Mouse (Mus musculus) limb, embryonic 14.5 days (tissue): ENCODE data around the gene Rnf148. TPM values are rescaled to one million over a fixed set of nuclear protein-coding genes. Genes with fewer than 3 reads are reported as not detected.

Experiments
- ATAC-seq: fragments of 200-750 bp; cut with Nextera tagmentation; 2 replicates; pipeline ENCODE4 v1.8.0; 2017; ENCODE audit warnings: low read depth, moderate number of reproducible peaks, moderate TSS enrichment; ENCODE audit not compliant: low FRiP score
- DNase-seq: peaks from one replicate; pipeline ENCODE4 v3.0.0-alpha.2; 2015; ENCODE audit warnings: low spot score
- H3K27ac ChIP-seq: fragments of 300-500 bp; sonication (generic); replicated peaks from 2 replicates; pipeline ENCODE4 v1.5.1; 2014; ENCODE audit warnings: low read depth, mild to moderate bottlenecking, low read length, moderate library complexity, mixed read lengths
- H3K27me3 ChIP-seq: fragments of 300-500 bp; sonication (generic); 2 replicates; pipeline ENCODE4 v1.6.1; 2014; ENCODE audit warnings: low read length, mixed read lengths; ENCODE audit not compliant: control insufficient read depth, insufficient read depth
- H3K36me3 ChIP-seq: fragments of 300-500 bp; sonication (generic); 2 replicates; pipeline ENCODE4 v1.6.1; 2014; ENCODE audit warnings: mild to moderate bottlenecking, low read length, moderate library complexity, mixed read lengths; ENCODE audit not compliant: control insufficient read depth, insufficient read depth
- H3K4me1 ChIP-seq: fragments of 300-500 bp; sonication (generic); 2 replicates; pipeline ENCODE4 v1.6.1; 2014; ENCODE audit warnings: antibody characterized with exemption, low read length, mixed read lengths; ENCODE audit not compliant: control insufficient read depth, insufficient read depth
- H3K4me2 ChIP-seq: fragments of 300-500 bp; sonication (generic); replicated peaks from 2 replicates; pipeline ENCODE4 v1.6.1; 2014; ENCODE audit warnings: low read depth, mild to moderate bottlenecking, low read length, moderate library complexity; ENCODE audit not compliant: severe bottlenecking
- H3K4me3 ChIP-seq: fragments of 300-500 bp; sonication (generic); replicated peaks from 2 replicates; pipeline ENCODE4 v1.5.1; 2014; ENCODE audit warnings: low read length
- H3K9ac ChIP-seq: fragments of 300-500 bp; sonication (generic); 2 replicates; pipeline ENCODE4 v1.6.1; 2014; ENCODE audit warnings: mild to moderate bottlenecking, low read depth, low read length, moderate library complexity; ENCODE audit not compliant: severe bottlenecking
- H3K9me3 ChIP-seq: fragments of 300-500 bp; sonication (generic); 2 replicates; pipeline ENCODE4 v1.6.1; 2016; ENCODE audit warnings: low read length; ENCODE audit not compliant: control insufficient read depth
- POLR2A ChIP-seq: fragments of 200-500 bp; IDR thresholded peaks from 2 replicates; pipeline ENCODE4 v1.8.0; 2012; ENCODE audit warnings: inconsistent platforms, mild to moderate bottlenecking, moderate library complexity, borderline replicate concordance; ENCODE audit not compliant: insufficient read depth, insufficient read length; ENCODE audit errors: extremely low read depth
- WGBS: fragments of 180-500 bp; shearing (Covaris S2); extraction: QIAGEN DNeasy Blood & Tissue Kit; methylation state at CpG from one replicate; pipeline ENCODE4 v1.1.7; 2014; 5-methylcytosine and 5-hydroxymethylcytosine counted together
- polyA plus RNA-seq, 2 experiments: library from polyadenylated mRNA; depleted of rRNA in 1 of 2; stranded (reverse) in 1 of 2; unstranded in 1 of 2; fragments of >200 nt; fragmentation: Nextera tagmentation in 1 of 2; extraction: Ambion mirVana in 1 of 2; gene quantifications; 2 replicates each; pipeline versions ENCODE4 v1.2.1 to v1.2.3; 2012 to 2014

The Rnf148 gene
- polyA plus RNA-seq, 2 experiments = not detected

DNA sequence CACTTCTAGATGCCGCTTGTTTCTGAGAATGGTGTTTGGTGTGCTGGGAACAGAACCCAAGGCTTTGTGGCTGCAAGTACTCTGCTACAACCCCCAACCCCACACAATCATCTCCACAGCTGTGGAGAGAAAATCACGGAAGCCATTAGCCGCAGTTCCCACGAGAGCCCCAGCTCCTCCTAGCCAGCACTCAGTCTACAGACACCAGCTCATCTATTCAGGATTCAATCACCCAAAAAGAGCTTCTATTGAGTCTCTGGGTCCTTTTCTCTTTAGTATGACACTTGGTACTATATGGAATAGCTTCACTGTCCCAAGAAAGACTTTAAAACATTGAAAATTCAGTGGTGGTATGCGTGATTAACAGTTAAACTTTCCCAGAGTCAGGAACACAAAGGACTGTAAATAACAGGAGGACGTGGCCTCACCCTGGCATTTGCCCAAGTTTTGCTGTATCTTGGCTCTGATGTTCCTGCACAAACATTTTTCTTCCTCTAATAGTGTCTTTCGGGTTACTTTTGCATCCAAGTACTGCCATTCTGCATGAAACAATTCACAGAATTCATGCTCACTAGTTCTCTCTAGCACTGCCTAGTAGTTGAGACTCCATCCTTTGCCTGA lies 7.2 kb downstream of the Rnf148 start:
- 71% methylated on average over 7 of the region's 7 CpGs for whole genome bisulfite sequencing
- no peak overlapping the region for H3K4me3 ChIP-seq
- ATAC-seq = no peak
- H3K27ac ChIP-seq = no peak overlapping the region
- TF ChIP-seq POLR2A = no peak
- no peak overlapping the region for H3K9ac ChIP-seq
- H3K9me3 ChIP-seq = no peaks in the 10 kb centered on the region
- H3K4me2 ChIP-seq = no peak overlapping the region
- peak; percentile 12 for DNase-seq
- no peaks in the 10 kb centered on the region for H3K27me3 ChIP-seq
- H3K4me1 ChIP-seq = no peaks in the 10 kb centered on the region
- H3K36me3 ChIP-seq = no peaks in the 10 kb centered on the region

GRCm38 (mm10) chr6:23637081-23637480 lies 17.9 kb downstream of the Rnf148 start:
- no peaks in the 10 kb centered on the region for H3K4me1 ChIP-seq
- H3K27ac ChIP-seq = no peak overlapping the region
- no peaks in the 10 kb centered on the region for H3K27me3 ChIP-seq
- H3K9ac ChIP-seq = no peak overlapping the region
- no peak overlapping the region for H3K4me3 ChIP-seq
- no peak for DNase-seq
- H3K9me3 ChIP-seq = no peaks in the 10 kb centered on the region
- WGBS = 72% methylated on average over 3 of the region's 3 CpGs
- no peaks in the 10 kb centered on the region for H3K36me3 ChIP-seq
- no peak overlapping the region for H3K4me2 ChIP-seq
- no peak for ATAC-seq
- no peak for TF ChIP-seq POLR2A

- no peak overlapping the region for H3K9ac ChIP-seq
- H3K4me2 ChIP-seq = no peak overlapping the region
- no peak overlapping the region for H3K4me3 ChIP-seq
- H3K4me1 ChIP-seq = no peaks in the 10 kb centered on the region
- no peaks in the 10 kb centered on the region for H3K9me3 ChIP-seq
- H3K27me3 ChIP-seq = no peaks in the 10 kb centered on the region
- no peak for DNase-seq
- no peaks in the 10 kb centered on the region for H3K36me3 ChIP-seq
- WGBS = 88% methylated on average over 3 of the region's 3 CpGs
- no peak overlapping the region for H3K27ac ChIP-seq
- no peak for ATAC-seq
- TF ChIP-seq POLR2A = no peak
Observed at GRCm38 (mm10) chr6:23635208-23635607, 19.7 kb downstream of the Rnf148 start.

DNA sequence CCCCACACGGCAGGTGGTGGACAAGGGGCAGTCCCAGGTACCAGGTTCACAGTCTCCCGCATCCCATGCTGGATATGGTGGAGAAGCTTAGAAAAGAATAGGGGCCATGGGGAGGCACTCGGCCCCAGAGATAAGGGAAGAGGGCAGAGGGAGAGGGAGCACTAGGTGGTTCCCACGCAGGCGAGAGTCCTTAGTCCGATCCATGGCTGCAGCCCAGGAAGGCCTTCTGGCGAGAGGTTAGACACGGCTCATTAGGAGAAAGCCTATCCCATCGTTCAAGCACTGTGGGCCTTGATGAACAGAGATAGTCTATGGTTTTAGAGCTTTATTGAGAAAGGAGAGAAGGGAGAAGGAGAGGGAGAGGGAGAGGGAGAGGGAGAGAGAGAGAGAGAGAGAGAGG lies 20.9 kb downstream of the Rnf148 start:
- no peak overlapping the region for H3K4me3 ChIP-seq
- ATAC-seq = no peak
- no peak overlapping the region for H3K27ac ChIP-seq
- no peaks in the 10 kb centered on the region for H3K9me3 ChIP-seq
- WGBS = 86% methylated on average over 9 of the region's 9 CpGs
- no peaks in the 10 kb centered on the region for H3K27me3 ChIP-seq
- no peak overlapping the region for H3K9ac ChIP-seq
- DNase-seq = no peak
- no peak for TF ChIP-seq POLR2A
- no peaks in the 10 kb centered on the region for H3K4me1 ChIP-seq
- no peak overlapping the region for H3K4me2 ChIP-seq
- H3K36me3 ChIP-seq = no peaks in the 10 kb centered on the region

GRCm38 (mm10) chr6:23630465-23630864 lies 24.5 kb downstream of the Rnf148 start:
- no peak for DNase-seq
- 45% methylated on average over 4 of the region's 4 CpGs for WGBS

More at GRCm38 (mm10) chr6:23630465-23630864, 24.5 kb downstream of the Rnf148 start:
- Histone ChIP-seq H3K4me3 (no peak overlapping the region), H3K27me3 (no peaks in the 10 kb centered on the region), H3K9me3 (no peaks in the 10 kb centered on the region), H3K4me1 (no peaks in the 10 kb centered on the region), H3K27ac (no peak overlapping the region), H3K9ac (no peak overlapping the region), H3K4me2 (no peak overlapping the region), H3K36me3 (no peaks in the 10 kb centered on the region)
- ATAC-seq = no peak
- TF ChIP-seq POLR2A = no peak

Other genes starting within 250 kb of the Rnf148 start
- gene Rnf133, start 4.8 kb downstream of the Rnf148 start, polyA plus RNA-seq (2012; rRNA removed) = not detected in 2 replicates
- gene Rnf133, start 4.8 kb downstream of the Rnf148 start, polyA plus RNA-seq (2014; fragmentation: Nextera tagmentation; extraction: Ambion mirVana) = not detected in 2 replicates
- 2.4 and 2.6 TPM in 2 replicates for gene Cadps2, start 184.3 kb upstream of the Rnf148 start, polyA plus RNA-seq (2012; rRNA removed)
- gene Cadps2, start 184.3 kb upstream of the Rnf148 start, polyA plus RNA-seq (2014; fragmentation: Nextera tagmentation; extraction: Ambion mirVana) = 2.6 and 3.9 TPM in 2 replicates